Mouse (Mus musculus) cerebellum, adult 2 months (tissue): ENCODE measurements around the gene Derl3.

ENCODE experiments used
- CTCF ChIP-seq: fragments of 200-500 bp; IDR thresholded peaks from 2 replicates; pipeline ENCODE4 v1.5.1; 2011; ENCODE audit warnings: low read depth, mild to moderate bottlenecking, control low read depth, low read length, moderate library complexity, borderline replicate concordance; ENCODE audit not compliant: insufficient read depth
- POLR2A ChIP-seq: fragments of 200-500 bp; IDR thresholded peaks from 2 replicates; pipeline ENCODE4 v1.6.1; 2011; ENCODE audit warnings: low read length, control low read depth, borderline replicate concordance; ENCODE audit not compliant: insufficient read depth

DNA sequence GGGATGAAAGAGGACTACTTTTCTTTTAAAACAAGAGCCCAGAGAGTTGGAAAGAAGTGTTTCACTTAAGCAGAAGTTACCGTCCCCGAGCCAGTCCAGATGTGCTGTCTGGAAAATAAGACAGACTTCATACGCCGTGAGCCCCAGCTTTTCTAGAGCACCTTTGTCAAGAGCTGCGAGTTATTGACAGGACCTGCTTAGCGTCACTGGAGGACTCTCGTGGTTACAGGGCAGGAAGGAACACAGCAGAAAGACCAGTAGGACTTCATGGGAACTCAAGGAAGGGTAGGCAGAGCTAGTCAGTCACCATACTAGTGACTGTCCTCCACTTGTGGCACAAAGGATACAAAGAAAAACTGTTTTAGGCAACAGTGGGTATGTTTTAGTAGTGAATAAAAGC, 22.3 kb downstream of the Derl3 start:
- no peak for TF ChIP-seq POLR2A
- TF ChIP-seq CTCF: no peak
